Mouse (Mus musculus) brain, embryonic 14.5 days (tissue): ENCODE data around the gene Svs3a.

Source experiments
- CTCF ChIP-seq: fragments of 200-500 bp; IDR thresholded peaks from 2 replicates; pipeline ENCODE4 v1.5.1; 2012; ENCODE audit warnings: inconsistent platforms, mild to moderate bottlenecking, moderate library complexity, borderline replicate concordance; ENCODE audit not compliant: insufficient read depth, insufficient read length; ENCODE audit errors: extremely low read depth
- POLR2A ChIP-seq: fragments of 200-500 bp; IDR thresholded peaks from 2 replicates; pipeline ENCODE4 v1.6.1; 2012; ENCODE audit warnings: mild to moderate bottlenecking, inconsistent platforms, borderline replicate concordance; ENCODE audit not compliant: poor library complexity, insufficient read depth, insufficient read length, severe bottlenecking; ENCODE audit errors: extremely low read depth

DNA sequence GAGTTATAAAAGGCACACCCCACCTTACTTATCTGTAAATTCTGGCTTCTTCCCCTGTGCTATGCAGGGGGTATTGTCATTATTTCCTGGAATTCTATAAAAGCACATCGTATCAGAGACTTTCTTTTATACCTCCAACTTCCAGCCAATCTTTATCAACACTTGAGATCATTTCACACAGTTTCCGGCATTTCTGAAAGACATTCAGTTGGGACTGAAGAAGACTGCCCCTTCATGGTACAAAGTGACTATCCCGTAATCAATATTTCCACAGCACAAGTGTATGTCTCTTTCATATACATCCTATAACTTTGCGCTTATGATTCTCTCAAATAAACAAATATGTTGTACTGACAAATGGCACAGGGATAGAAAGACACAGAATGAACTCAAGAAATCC is 10.7 kb upstream of the Svs3a start, which contains the start of gene Svs4:
- TF ChIP-seq POLR2A (no peak), CTCF (no peak)
